Mouse (Mus musculus) monocyte, adult 2 months (primary cell): Measurements from ENCODE around the gene Pde8a.

Experiments used
- DNase-seq, 2 experiments: peaks; one replicate each; pipeline ENCODE4 v3.0.0; 2022; ENCODE audit warnings: low spot score in 2 of 2, low read depth in 1 of 2

Gene Pde8a

GRCm38 (mm10) chr7:81335705-81336431 lies 122.5 kb downstream of the Pde8a start:
- DNase-seq: no peak

GRCm38 (mm10) chr7:81336432-81336786 lies 123.0 kb downstream of the Pde8a start:
- no peak for DNase-seq

GRCm38 (mm10) chr7:81337785-81338521 lies 124.6 kb downstream of the Pde8a start:
- no peak for DNase-seq

GRCm38 (mm10) chr7:81338522-81338873 lies 125.1 kb downstream of the Pde8a start:
- DNase-seq: no peak

- no peak for DNase-seq
Measured at GRCm38 (mm10) chr7:81339783-81340182, 126.4 kb downstream of the Pde8a start.

- DNase-seq: no peak
Measured at GRCm38 (mm10) chr7:81341563-81341962, 128.2 kb downstream of the Pde8a start.

GRCm38 (mm10) chr7:81342356-81343094 lies 129.1 kb downstream of the Pde8a start:
- DNase-seq: no peak

- no peak for DNase-seq
Measured at GRCm38 (mm10) chr7:81343316-81343715, 129.9 kb downstream of the Pde8a start.

GRCm38 (mm10) chr7:81343831-81344230 lies 130.4 kb downstream of the Pde8a start:
- no peak for DNase-seq

GRCm38 (mm10) chr7:81344544-81345446 lies 131.4 kb downstream of the Pde8a start, which contains the start of gene Rps17:
Gene Rps17 (minus strand): TSS chr7:81345254.
- DNase-seq: peak; percentile 95 to 99

GRCm38 (mm10) chr7:81345447-81346170 lies 132.2 kb downstream of the Pde8a start:
- no peak for DNase-seq

- DNase-seq: no peak
Measured at GRCm38 (mm10) chr7:81348206-81348605, 134.8 kb downstream of the Pde8a start.

- DNase-seq: no peak
Measured at GRCm38 (mm10) chr7:81351826-81352225, 138.4 kb downstream of the Pde8a start.

GRCm38 (mm10) chr7:81355746-81356145 lies 142.3 kb downstream of the Pde8a start:
- no peak for DNase-seq

- DNase-seq: no peak
Measured at GRCm38 (mm10) chr7:81356360-81356759, 143.0 kb downstream of the Pde8a start.

GRCm38 (mm10) chr7:81356975-81357374 lies 143.6 kb downstream of the Pde8a start:
- DNase-seq: no peak

GRCm38 (mm10) chr7:81367946-81368345 lies 154.6 kb downstream of the Pde8a start:
- DNase-seq: no peak

- DNase-seq: no peak
Measured at GRCm38 (mm10) chr7:81369724-81370123, 156.3 kb downstream of the Pde8a start.

- no peak for DNase-seq
Measured at GRCm38 (mm10) chr7:81371811-81372210, 158.4 kb downstream of the Pde8a start.

- DNase-seq: no peak
Measured at GRCm38 (mm10) chr7:81372337-81372920, 159.0 kb downstream of the Pde8a start.
